Mouse (Mus musculus) spleen, adult 2 months (tissue): ENCODE results near the gene Prkn. TPM values are rescaled to one million over a fixed set of nuclear protein-coding genes. Genes with fewer than 3 reads are reported as not detected.

Source experiments
- DNase-seq, 2 experiments: peaks; one replicate each; pipeline versions ENCODE4 v3.0.0 to v3.0.0-alpha.2; 2012 to 2021; ENCODE audit warnings: low spot score in 2 of 2, low read depth in 1 of 2
- H3K27ac ChIP-seq: fragments of 200-500 bp; 2 replicates; pipeline ENCODE4 v1.5.1; 2012; ENCODE audit warnings: low read length, inconsistent platforms; ENCODE audit not compliant: insufficient read depth
- H3K27me3 ChIP-seq: fragments of 200-500 bp; 2 replicates; pipeline ENCODE4 v1.6.1; 2012; ENCODE audit warnings: mild to moderate bottlenecking, moderate library complexity, low read length, inconsistent platforms; ENCODE audit not compliant: control insufficient read depth, insufficient read depth
- H3K36me3 ChIP-seq: fragments of 200-500 bp; 2 replicates; pipeline ENCODE4 v1.6.1; 2012; ENCODE audit warnings: mild to moderate bottlenecking, low read length, inconsistent platforms; ENCODE audit not compliant: control insufficient read depth, insufficient read depth
- H3K4me1 ChIP-seq: fragments of 200-500 bp; 2 replicates; pipeline ENCODE4 v1.6.1; 2011; ENCODE audit warnings: inconsistent platforms; ENCODE audit not compliant: control insufficient read depth, insufficient read depth, insufficient read length
- H3K4me3 ChIP-seq: fragments of 200-500 bp; 2 replicates; pipeline ENCODE4 v1.5.1; 2011; ENCODE audit warnings: mild to moderate bottlenecking, inconsistent platforms; ENCODE audit not compliant: insufficient read depth, insufficient read length; ENCODE audit errors: extremely low read depth
- CTCF ChIP-seq: fragments of 200-500 bp; IDR thresholded peaks from 2 replicates; pipeline ENCODE4 v1.5.1; 2011; ENCODE audit warnings: mild to moderate bottlenecking, inconsistent platforms; ENCODE audit not compliant: insufficient read depth, insufficient read length, insufficient replicate concordance; ENCODE audit errors: extremely low read depth
- POLR2A ChIP-seq: fragments of 200-500 bp; IDR thresholded peaks from 2 replicates; pipeline ENCODE4 v1.6.1; 2011; ENCODE audit warnings: low read depth, low read length, inconsistent platforms
- WGBS: fragments of 180-500 bp; shearing (Covaris S2); methylation state at CpG from one replicate; pipeline ENCODE4 v1.1.7; 2018; 5-methylcytosine and 5-hydroxymethylcytosine counted together
- polyA plus RNA-seq: library from polyadenylated mRNA; depleted of rRNA; stranded (reverse); fragments of >200 nt; gene quantifications from 2 replicates; pipeline ENCODE4 v1.2.3, GENCODE M21; 2012

Gene Prkn
- polyA plus RNA-seq, 1 experiment = 0.72 TPM

DNA sequence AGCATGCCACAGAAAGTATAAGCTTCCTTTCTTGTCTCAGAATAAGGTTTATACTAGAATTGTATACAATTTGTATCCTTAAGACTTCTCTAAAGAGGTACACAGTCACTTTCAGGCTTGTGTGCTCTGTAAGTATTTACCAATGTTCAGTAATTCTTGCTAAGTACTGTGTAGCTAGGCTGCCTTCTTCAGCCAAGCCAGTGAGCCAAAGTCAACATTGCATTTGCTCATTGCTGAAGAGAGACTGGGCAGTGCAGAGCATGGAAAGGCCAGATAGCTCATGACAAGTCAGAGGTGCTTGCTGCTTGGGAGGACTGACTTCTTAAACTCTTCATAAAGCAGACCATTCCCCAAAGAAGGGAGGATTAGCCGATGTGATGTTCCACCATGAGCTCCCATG, 198.1 kb downstream of the Prkn start:
- DNase-seq = no peak
- H3K4me1 ChIP-seq = no peaks in the 10 kb centered on the region
- 91% methylated on average over 1 of the region's 1 CpGs for WGBS
- no peak for TF ChIP-seq CTCF
- TF ChIP-seq POLR2A = no peak
- H3K36me3 ChIP-seq = no peaks in the 10 kb centered on the region
- H3K27me3 ChIP-seq = no peaks in the 10 kb centered on the region
- H3K27ac ChIP-seq = no peak overlapping the region
- H3K4me3 ChIP-seq = no peak overlapping the region

DNA sequence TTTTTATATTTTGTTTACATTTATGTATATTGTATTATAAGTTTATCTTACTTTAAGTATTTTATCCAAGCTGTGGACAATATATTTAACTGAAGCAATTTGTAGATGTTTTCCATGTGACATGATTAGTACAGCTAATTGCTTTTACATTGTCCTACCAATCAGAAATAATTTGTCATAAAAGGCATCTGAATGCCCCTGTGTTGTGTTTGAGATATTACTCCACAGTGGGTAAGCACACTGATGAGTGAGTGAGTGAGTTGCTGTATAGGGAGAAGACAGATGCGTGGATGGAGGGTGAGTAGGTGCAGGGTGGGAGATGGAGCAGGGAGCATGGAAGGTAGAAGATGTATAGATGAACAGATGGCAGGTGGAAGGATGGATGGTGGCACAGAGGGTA, 218.8 kb downstream of the Prkn start:
- 82% methylated on average over 1 of the region's 1 CpGs for WGBS
- no peak overlapping the region for H3K4me3 ChIP-seq
- H3K27ac ChIP-seq = no peak overlapping the region
- no peaks in the 10 kb centered on the region for H3K27me3 ChIP-seq
- H3K4me1 ChIP-seq = no peaks in the 10 kb centered on the region
- TF ChIP-seq POLR2A = no peak
- no peaks in the 10 kb centered on the region for H3K36me3 ChIP-seq
- DNase-seq = no peak

DNA sequence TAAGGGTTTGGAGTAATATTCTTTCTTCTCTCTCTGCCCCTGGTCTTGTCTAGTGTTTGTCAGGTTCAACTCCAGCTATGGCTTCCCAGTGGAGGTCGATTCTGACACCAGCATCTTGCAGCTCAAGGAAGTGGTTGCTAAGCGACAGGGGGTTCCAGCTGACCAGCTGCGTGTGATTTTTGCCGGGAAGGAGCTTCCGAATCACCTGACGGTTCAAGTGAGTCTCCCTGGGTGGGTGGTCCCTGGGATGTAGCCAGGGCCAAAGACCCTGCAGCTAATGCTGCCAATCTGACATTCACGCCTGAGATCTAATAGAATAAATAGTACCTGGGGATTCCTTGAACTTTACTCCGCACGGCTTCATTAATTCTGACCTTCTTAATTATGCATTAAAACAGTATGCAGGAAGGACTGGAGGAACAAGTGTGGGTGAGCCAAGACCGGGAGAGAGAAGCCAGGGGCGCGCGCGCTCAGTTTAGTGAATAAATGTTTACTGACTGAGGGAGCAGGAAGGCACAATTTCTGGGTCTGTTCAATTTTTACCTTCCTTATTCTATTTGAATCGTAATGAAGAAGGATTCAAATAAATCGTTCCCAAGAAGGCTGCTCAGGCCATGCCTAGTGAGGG, 227.0 kb downstream of the Prkn start:
- no peak for DNase-seq
- Histone ChIP-seq H3K27ac (no peak overlapping the region), H3K27me3 (no peaks in the 10 kb centered on the region), H3K4me1 (no peaks in the 10 kb centered on the region), H3K36me3 (no peaks in the 10 kb centered on the region), H3K4me3 (no peak overlapping the region)
- TF ChIP-seq CTCF (no peak), POLR2A (no peak)
- WGBS = 47% methylated on average over 16 of the region's 16 CpGs

DNA sequence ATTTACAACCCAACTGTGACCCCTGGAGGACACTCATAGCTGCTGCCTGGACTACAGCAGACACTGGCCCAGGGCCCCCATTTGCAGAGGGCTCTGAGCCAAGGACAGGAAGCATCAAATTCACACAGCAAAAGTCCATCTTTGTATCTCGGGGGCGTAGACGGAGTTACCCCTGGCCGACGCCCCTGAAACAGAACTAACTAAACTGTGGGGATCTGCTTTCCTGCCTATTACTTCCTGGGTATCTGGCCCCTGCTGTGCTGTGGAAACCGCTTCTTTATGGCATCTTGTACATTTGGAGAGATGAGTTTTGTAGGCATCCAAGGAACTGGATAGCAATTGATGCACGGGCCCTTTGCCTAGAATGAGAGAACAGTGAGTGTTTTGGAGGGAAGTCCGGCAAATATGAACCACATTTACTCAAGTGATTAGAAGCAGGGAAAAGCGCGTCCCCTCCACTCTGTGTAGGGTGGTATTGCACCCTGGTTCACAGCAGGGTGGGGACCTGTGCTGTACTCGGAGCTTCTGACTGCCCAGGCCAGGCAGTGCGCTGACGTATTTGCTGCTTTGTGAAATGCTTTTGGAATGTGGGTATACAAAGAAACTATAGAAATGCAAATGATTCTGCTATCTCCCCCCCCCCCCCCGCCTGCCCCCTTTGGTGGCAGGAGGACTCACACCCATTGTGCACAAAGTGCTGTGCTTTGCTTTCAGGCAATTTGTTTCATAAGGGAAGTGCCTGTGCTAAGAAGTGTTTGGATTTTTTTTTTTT, 227.7 kb downstream of the Prkn start:
- no peak overlapping the region for H3K27ac ChIP-seq
- no peaks in the 10 kb centered on the region for H3K27me3 ChIP-seq
- no peak for TF ChIP-seq CTCF
- H3K36me3 ChIP-seq = no peaks in the 10 kb centered on the region
- H3K4me3 ChIP-seq = no peak overlapping the region
- no peak for DNase-seq
- H3K4me1 ChIP-seq = no peaks in the 10 kb centered on the region
- 46% methylated on average over 14 of the region's 14 CpGs for WGBS

DNA sequence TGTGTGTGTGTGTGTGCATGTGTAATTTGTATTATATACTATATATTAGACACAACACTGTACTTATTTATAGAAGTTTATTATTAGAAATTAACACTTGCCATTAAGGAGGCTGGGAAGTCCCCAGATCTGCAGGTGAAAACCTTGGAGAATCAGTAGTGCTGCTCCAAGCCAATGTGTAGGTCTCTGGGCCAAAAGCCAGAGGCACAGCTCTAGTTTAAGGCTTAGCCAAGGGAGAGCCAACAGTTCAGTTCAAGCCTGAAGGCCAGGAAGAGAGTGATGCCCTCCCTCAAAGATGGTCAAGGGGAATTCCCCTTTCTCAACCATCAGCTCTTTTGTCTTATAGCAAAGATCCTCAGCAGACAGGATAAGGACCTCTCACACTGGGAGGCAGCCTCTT, 230.8 kb downstream of the Prkn start:
- no peak overlapping the region for H3K27ac ChIP-seq
- no peak for DNase-seq
- H3K27me3 ChIP-seq = no peaks in the 10 kb centered on the region
- H3K4me1 ChIP-seq = no peaks in the 10 kb centered on the region
- no peak overlapping the region for H3K4me3 ChIP-seq
- no peak for TF ChIP-seq POLR2A
- TF ChIP-seq CTCF = no peak
- no peaks in the 10 kb centered on the region for H3K36me3 ChIP-seq

DNA sequence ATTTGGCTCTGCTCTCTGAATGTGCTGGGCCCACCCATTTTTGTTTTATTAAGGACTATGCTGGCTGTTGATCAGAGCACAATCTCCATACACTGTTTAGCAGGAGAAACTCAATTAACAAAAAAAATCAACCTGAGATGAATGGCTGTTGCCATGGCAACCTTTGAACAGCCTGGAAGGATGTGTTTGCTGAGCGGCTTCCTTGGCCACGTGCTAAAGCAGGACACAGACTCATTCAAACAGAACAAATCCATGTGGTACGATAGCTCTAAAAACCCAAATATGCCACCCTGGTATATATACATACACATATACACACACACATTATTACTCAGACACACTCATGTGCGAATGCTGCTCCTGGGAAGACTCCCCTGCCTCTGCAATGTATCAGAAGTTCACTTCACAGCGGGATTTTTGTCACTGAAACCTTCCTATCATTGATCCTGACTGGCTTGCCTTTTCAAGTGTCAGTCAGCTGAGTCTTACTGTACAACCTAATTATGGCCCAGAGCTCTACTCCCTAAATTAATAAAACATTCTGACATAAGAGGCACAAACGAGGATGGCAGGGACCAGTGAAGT, 236.2 kb downstream of the Prkn start:
- Histone ChIP-seq H3K4me1 (no peaks in the 10 kb centered on the region), H3K27me3 (no peaks in the 10 kb centered on the region), H3K27ac (no peak overlapping the region), H3K36me3 (no peaks in the 10 kb centered on the region), H3K4me3 (no peak overlapping the region)
- no peak for TF ChIP-seq CTCF
- TF ChIP-seq POLR2A = no peak
- 87% methylated on average over 6 of the region's 6 CpGs for WGBS
- no peak for DNase-seq

DNA sequence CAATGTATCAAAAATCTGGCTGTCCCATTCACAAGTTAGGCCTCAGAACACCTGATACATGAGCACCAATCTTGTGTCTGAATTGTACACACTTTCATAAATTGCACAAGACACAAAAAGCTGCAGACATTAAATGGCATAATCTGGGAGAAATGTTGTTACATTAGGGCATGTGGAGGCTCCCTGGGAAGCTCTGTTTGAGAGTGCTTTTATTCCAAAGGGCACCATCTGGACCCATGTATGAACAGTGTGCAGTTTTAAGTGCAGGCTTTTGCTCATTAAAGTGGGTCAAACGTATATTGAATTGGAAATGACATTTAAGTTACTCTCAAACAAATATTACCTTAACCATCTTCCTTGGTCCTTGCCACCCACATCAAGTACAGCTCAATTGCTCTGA, 246.3 kb downstream of the Prkn start:
- WGBS = 72% methylated on average over 1 of the region's 1 CpGs
- DNase-seq = no peak
- no peaks in the 10 kb centered on the region for H3K27me3 ChIP-seq
- no peak overlapping the region for H3K4me3 ChIP-seq
- no peaks in the 10 kb centered on the region for H3K4me1 ChIP-seq
- H3K27ac ChIP-seq = no peak overlapping the region
- no peaks in the 10 kb centered on the region for H3K36me3 ChIP-seq
- TF ChIP-seq POLR2A (no peak), CTCF (no peak)
